Mouse (Mus musculus): ENCODE measurements at regions not wholly inside any gene's neighbourhood (a gene's known extent, or its start where the extent isn't known, plus 50 kb on each side); places are given as distances from the start of the nearest gene placed in this dataset.
A peak's percentile ranks its signal among the peaks of the same experiment; 100 is the strongest.
"Not testable (repeated sequence)": the region's sequence is repeated elsewhere in the genome, so short reads cannot be mapped to it uniquely, and the experiment has no call there.

- not testable (repeated sequence) for DNase-seq
Observed at GRCm38 (mm10) chr5:148649573-148649972, 97.0 kb upstream of the Ubl3 start.

GRCm38 (mm10) chr5:148649123-148649522 is 96.5 kb upstream of the Ubl3 start:
- DNase-seq, result no peak

- no peak for DNase-seq
Observed at GRCm38 (mm10) chr5:148647644-148648043, 95.1 kb upstream of the Ubl3 start.

- no peak for DNase-seq
Observed at GRCm38 (mm10) chr5:148645772-148646171, 93.2 kb upstream of the Ubl3 start.

GRCm38 (mm10) chr5:148645191-148645681 is 92.6 kb upstream of the Ubl3 start:
- no peak for DNase-seq

GRCm38 (mm10) chr5:148644345-148644744 is 91.8 kb upstream of the Ubl3 start:
- DNase-seq, result no peak

GRCm38 (mm10) chr5:148641652-148642395 is 89.2 kb upstream of the Ubl3 start:
- DNase-seq, result no peak

- no peak for DNase-seq
Observed at GRCm38 (mm10) chr5:148640523-148640922, 87.9 kb upstream of the Ubl3 start.

- DNase-seq, result peak; percentile 34
Observed at GRCm38 (mm10) chr5:148634919-148635356, 82.3 kb upstream of the Ubl3 start.

GRCm38 (mm10) chr5:148633999-148634398 is 81.4 kb upstream of the Ubl3 start:
- DNase-seq, result peak; percentile 65

GRCm38 (mm10) chr5:148633331-148633730 is 80.7 kb upstream of the Ubl3 start:
- DNase-seq, result no peak

- peak; percentile 31 for DNase-seq
Observed at GRCm38 (mm10) chr5:148632516-148633170, 80.1 kb upstream of the Ubl3 start.

- DNase-seq, result no peak
Observed at GRCm38 (mm10) chr5:148631566-148631965, 79.0 kb upstream of the Ubl3 start.

GRCm38 (mm10) chr5:148626014-148626413 is 73.4 kb upstream of the Ubl3 start:
- DNase-seq, result no peak

- DNase-seq, result no peak
Observed at GRCm38 (mm10) chr5:148624649-148625405, 72.2 kb upstream of the Ubl3 start.

GRCm38 (mm10) chr5:148620895-148621786 is 68.6 kb upstream of the Ubl3 start:
- no peak for DNase-seq

GRCm38 (mm10) chr5:148619917-148620316 is 67.3 kb upstream of the Ubl3 start:
- DNase-seq, result no peak

- DNase-seq, result no peak
Observed at GRCm38 (mm10) chr5:148616426-148616825, 63.8 kb upstream of the Ubl3 start.

- peak; percentile 25 for DNase-seq
Observed at GRCm38 (mm10) chr5:148615706-148616366, 63.2 kb upstream of the Ubl3 start.

GRCm38 (mm10) chr5:148615117-148615516 is 62.5 kb upstream of the Ubl3 start:
- DNase-seq, result no peak

GRCm38 (mm10) chr5:148611323-148611722 is 58.7 kb upstream of the Ubl3 start:
- no peak for DNase-seq

Measured in adrenal gland, postnatal 14 days (tissue).